ENCODE assay signal across 24 mouse cellular contexts in genomic region chr1:154089815-154090214, GRCm38 (mm10).
DNase-seq lines count a peak whose midpoint lies in the region; ATAC-seq and TF ChIP-seq lines count a peak whose summit lies in the region.
"Had no signal": no experiment of that assay in that cellular context is flagged by ENCODE, and none has a peak within 500 bp of the region (broad histone marks: within the 10 kb centered on the region; RNA-seq: fewer than 3 reads in every experiment).

No protein-coding gene starts in this region.

- no peak overlapping the region for H3K4me2 ChIP-seq in lung, postnatal 0 days (replicated peaks; ENCODE audit: low read depth, low read length)
- H3K4me2 ChIP-seq: embryonic facial prominence, embryonic 12.5 days; forebrain, embryonic 13.5 days; forebrain, embryonic 15.5 days had no signal

- no peak for TF ChIP-seq EP300 in lung, postnatal 0 days (IDR thresholded peaks at IDR 0.05)

- no peak overlapping the region for H3K4me3 ChIP-seq in heart, embryonic 10.5 days
- no peak overlapping the region for H3K4me3 ChIP-seq in lung, postnatal 0 days (ENCODE audit: low read depth, low read length)
- H3K4me3 ChIP-seq: embryonic facial prominence, embryonic 10.5 days; embryonic facial prominence, embryonic 12.5 days; forebrain, embryonic 13.5 days; forebrain, embryonic 15.5 days had no signal

- H3K36me3 ChIP-seq in heart, embryonic 10.5 days: no peaks in the 10 kb centered on the region
- no peaks in the 10 kb centered on the region for H3K36me3 ChIP-seq in lung, postnatal 0 days (ENCODE audit: insufficient read depth, low read length)
- H3K36me3 ChIP-seq: embryonic facial prominence, embryonic 10.5 days; embryonic facial prominence, embryonic 12.5 days; forebrain, embryonic 15.5 days; G1E had no signal

- ATAC-seq in granulocyte monocyte progenitor cell, adult 5-6 weeks (replicated peaks; ENCODE audit: poor library complexity, severe bottlenecking): peak; percentile 71
- peak; percentile 31; the same call in 1 of the 2 replicates for ATAC-seq in megakaryocyte progenitor cell, adult 5-6 weeks (replicated peaks; ENCODE audit: poor library complexity)
- no peak for ATAC-seq in lung, postnatal 0 days
- ATAC-seq: activated CD4-positive, CD25-positive, alpha-beta regulatory T cell, adult 4 months; CD4-positive, CD25-positive, alpha-beta regulatory T cell, adult 4 months; forebrain, embryonic 13.5 days; forebrain, embryonic 15.5 days; Patski had no signal

- H3K27me3 ChIP-seq in heart, embryonic 10.5 days (ENCODE audit: insufficient read depth, poor library complexity, severe bottlenecking): no peaks in the 10 kb centered on the region
- H3K27me3 ChIP-seq in lung, postnatal 0 days (replicated peaks; ENCODE audit: insufficient read depth, low read length): no peaks in the 10 kb centered on the region
- H3K27me3 ChIP-seq: CH12.LX; embryonic facial prominence, embryonic 12.5 days; forebrain, embryonic 13.5 days; forebrain, embryonic 15.5 days; Patski had no signal

- no peak for TF ChIP-seq CTCF in lung, postnatal 0 days (IDR thresholded peaks at IDR 0.05)

- H3K27ac ChIP-seq in heart, embryonic 10.5 days: no peak overlapping the region
- no peak overlapping the region for H3K27ac ChIP-seq in lung, postnatal 0 days (ENCODE audit: low read length)
- H3K27ac ChIP-seq: embryonic facial prominence, embryonic 10.5 days; embryonic facial prominence, embryonic 12.5 days; forebrain, embryonic 13.5 days; forebrain, embryonic 15.5 days had no signal

- H3K9me3 ChIP-seq in heart, embryonic 10.5 days: no peaks in the 10 kb centered on the region
- no peaks in the 10 kb centered on the region for H3K9me3 ChIP-seq in lung, postnatal 0 days (ENCODE audit: low read length)
- H3K9me3 ChIP-seq: embryonic facial prominence, embryonic 10.5 days; embryonic facial prominence, embryonic 12.5 days; forebrain, embryonic 13.5 days; forebrain, embryonic 15.5 days; G1E had no signal

- peaks cover 12% of the 10 kb centered on the region for H3K4me1 ChIP-seq in heart, embryonic 10.5 days
- no peaks in the 10 kb centered on the region for H3K4me1 ChIP-seq in lung, postnatal 0 days (ENCODE audit: insufficient read depth, low read depth, low read length)
- H3K4me1 ChIP-seq: embryonic facial prominence, embryonic 10.5 days; embryonic facial prominence, embryonic 12.5 days; forebrain, embryonic 13.5 days; forebrain, embryonic 15.5 days had no signal

- no peak overlapping the region for H3K9ac ChIP-seq in lung, postnatal 0 days (replicated peaks; ENCODE audit: low read depth)
- H3K9ac ChIP-seq: embryonic facial prominence, embryonic 12.5 days; forebrain, embryonic 13.5 days; forebrain, embryonic 15.5 days had no signal

- peak; percentile 84 for DNase-seq in heart, adult 11 months
- DNase-seq in heart, embryonic 10.5 days (ENCODE audit: low spot score): no peak
- no peak for DNase-seq in right cerebral cortex, postnatal 36 days (ENCODE audit: low spot score in 2 of 2)
- DNase-seq in lung, postnatal 0 days (ENCODE audit: low spot score): no peak
- DNase-seq: adrenal gland, adult 8-10 months; adrenal gland, postnatal 14 days; adrenal gland, postnatal 36 days; B cell, adult 2 months; cerebellum, adult 11-12 months; cerebellum, adult 2 months; cerebellum, adult 9-10 months; cerebellum, postnatal 10 days; cerebellum, postnatal 25 days had no signal

- WGBS in heart, embryonic 10.5 days: 88% methylated on average over 3 of the region's 3 CpGs
- 64% methylated on average over 3 of the region's 3 CpGs for WGBS in lung, postnatal 0 days
